Mouse (Mus musculus): ENCODE measurements at regions not wholly inside any gene's neighbourhood (a gene's known extent, or its start where the extent isn't known, plus 50 kb on each side); places are given as distances from the start of the nearest gene placed in this dataset.

- no peak for ATAC-seq (replicated peaks; ENCODE audit: poor library complexity)
Observed at GRCm38 (mm10) chr4:21616116-21616515, 69.6 kb downstream of the Prdm13 start.

GRCm38 (mm10) chr4:21614429-21614828 is 71.3 kb downstream of the Prdm13 start:
- no peak for ATAC-seq (replicated peaks; ENCODE audit: poor library complexity)

GRCm38 (mm10) chr4:21611531-21612282 is 74.1 kb downstream of the Prdm13 start:
- no peak for ATAC-seq (replicated peaks; ENCODE audit: poor library complexity)

GRCm38 (mm10) chr4:21598024-21598423 is 87.7 kb downstream of the Prdm13 start:
- no peak for ATAC-seq (replicated peaks; ENCODE audit: poor library complexity)

DNA sequence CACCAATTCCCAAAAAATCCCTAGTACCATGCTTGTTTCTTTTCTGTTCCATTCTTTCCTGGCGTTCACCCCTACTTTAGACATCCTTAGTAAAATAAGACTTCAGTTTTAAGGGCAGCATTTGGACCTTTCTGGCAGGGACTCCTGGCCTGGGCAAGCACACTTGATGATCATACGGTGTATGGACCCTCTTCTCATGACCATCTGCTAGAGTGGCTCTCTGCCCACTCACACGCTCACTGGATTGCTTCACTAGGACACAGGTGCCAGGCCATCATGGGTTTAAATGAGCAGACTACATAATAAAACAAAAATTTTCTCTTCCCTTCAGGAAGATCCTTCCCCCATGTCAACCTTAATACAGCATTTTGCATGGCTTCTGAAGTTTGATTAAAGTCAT is 138.0 kb downstream of the Prdm13 start:
- no peak for ATAC-seq (replicated peaks; ENCODE audit: poor library complexity)

- peak; percentile 60 for ATAC-seq (replicated peaks; ENCODE audit: poor library complexity)
Observed at GRCm38 (mm10) chr4:21539583-21539982, 146.2 kb downstream of the Prdm13 start.

GRCm38 (mm10) chr4:21535973-21536372 is 149.8 kb downstream of the Prdm13 start:
- peak; percentile 65 for ATAC-seq (replicated peaks; ENCODE audit: poor library complexity)

DNA sequence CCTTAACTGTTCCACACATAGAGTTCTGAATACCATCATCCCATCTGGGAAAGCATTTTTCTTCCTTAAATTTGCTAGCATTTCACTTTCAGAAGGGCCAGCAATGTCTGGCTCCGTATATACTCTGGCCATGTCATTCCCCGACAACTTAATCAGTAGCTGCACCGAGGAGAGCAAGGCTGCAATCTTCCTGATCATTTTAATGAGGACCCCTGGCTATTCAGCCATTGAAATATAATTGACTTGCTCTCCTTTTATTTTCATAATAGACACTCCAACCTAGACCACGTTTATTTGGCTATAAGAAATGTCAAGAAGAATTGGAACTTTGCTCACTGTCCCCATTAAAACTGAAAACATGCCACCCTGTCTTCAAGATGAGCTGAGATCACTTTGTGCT is 153.6 kb downstream of the Prdm13 start:
- no peak for ATAC-seq (replicated peaks; ENCODE audit: poor library complexity)

Data from megakaryocyte progenitor cell, adult 5-6 weeks (primary cell).